Mouse (Mus musculus): ENCODE data around the gene Gm45208.

- TF ChIP-seq TAL1 (IDR thresholded peaks at IDR 0.05; ENCODE audit: low read length), result no peak
- no peak for TF ChIP-seq GATA1 (IDR thresholded peaks at IDR 0.05; ENCODE audit: low read length)
Measured at GRCm38 (mm10) chrX:7692862-7693261, 29.2 kb upstream of the Gm45208 start.
